Mouse (Mus musculus) myocyte (in vitro differentiated cells): ENCODE measurements around the gene Klhl41. TPM values are rescaled to one million over a fixed set of nuclear protein-coding genes. Genes with fewer than 3 reads are reported as not detected.

Experiments
- H3K27me3 ChIP-seq: one replicate; pipeline ENCODE4 v1.6.1; 2011; ENCODE audit not compliant: control insufficient read depth, insufficient read depth, insufficient read length
- H3K36me3 ChIP-seq: one replicate; pipeline ENCODE4 v1.6.1; 2011; ENCODE audit not compliant: control insufficient read depth, insufficient read depth
- H3K4me2 ChIP-seq: one replicate; pipeline ENCODE4 v1.6.1; 2011; ENCODE audit warnings: low read depth, control low read depth
- H3K4me3 ChIP-seq: one replicate; pipeline ENCODE4 v1.5.1; 2011; ENCODE audit warnings: mild to moderate bottlenecking, control low read depth, moderate library complexity
- H3K79me2 ChIP-seq: one replicate; pipeline ENCODE4 v1.6.1; 2011; ENCODE audit not compliant: control insufficient read depth, insufficient read depth
- H3ac ChIP-seq: one replicate; pipeline ENCODE4 v1.6.1; 2011; ENCODE audit not compliant: control insufficient read depth, insufficient read length
- CEBPB ChIP-seq: IDR thresholded peaks from 2 replicates; pipeline ENCODE4 v1.6.1; 2011; ENCODE audit warnings: mild to moderate bottlenecking, moderate library complexity; ENCODE audit not compliant: poor library complexity, insufficient read depth, severe bottlenecking
- E2F4 ChIP-seq: IDR thresholded peaks from one replicate; pipeline ENCODE4 v1.6.1; 2011; ENCODE audit warnings: mild to moderate bottlenecking, control low read depth, moderate library complexity; ENCODE audit not compliant: insufficient read depth
- MAX ChIP-seq: IDR thresholded peaks from one replicate; pipeline ENCODE4 v1.6.1; 2011; ENCODE audit warnings: low read depth, mild to moderate bottlenecking, control low read depth
- MYOD1 ChIP-seq, 3 experiments: IDR thresholded peaks; one replicate each; pipeline ENCODE4 v1.6.1; 2011; ENCODE audit warnings: control low read depth in 2 of 3, low read depth in 2 of 3, mild to moderate bottlenecking in 2 of 3, moderate library complexity in 1 of 3; ENCODE audit not compliant: insufficient read length in 2 of 3, control insufficient read depth in 1 of 3
- MYOG ChIP-seq, 3 experiments: IDR thresholded peaks; one replicate each; pipeline ENCODE4 v1.6.1; 2011; ENCODE audit warnings: control low read depth in 2 of 3, low read depth in 2 of 3, mild to moderate bottlenecking in 2 of 3; ENCODE audit not compliant: insufficient read length in 2 of 3, control insufficient read depth in 1 of 3, insufficient read depth in 1 of 3
- POLR2A ChIP-seq: IDR thresholded peaks from one replicate; pipeline ENCODE4 v1.6.1; 2011; ENCODE audit warnings: low read depth, mild to moderate bottlenecking, control low read depth, moderate library complexity; ENCODE audit not compliant: insufficient read length
- POLR2AphosphoS2 ChIP-seq: IDR thresholded peaks from one replicate; pipeline ENCODE4 v1.6.1; 2011; ENCODE audit warnings: low read depth, control low read depth; ENCODE audit not compliant: insufficient read length
- REST ChIP-seq: IDR thresholded peaks from one replicate; pipeline ENCODE4 v1.6.1; 2011; ENCODE audit warnings: mild to moderate bottlenecking, control low read depth, moderate library complexity; ENCODE audit not compliant: insufficient read depth, insufficient read length
- SRF ChIP-seq: IDR thresholded peaks from one replicate; pipeline ENCODE4 v1.6.1; 2011; ENCODE audit warnings: low read depth; ENCODE audit not compliant: control insufficient read depth, insufficient read length
- TCF12 ChIP-seq: IDR thresholded peaks from one replicate; pipeline ENCODE4 v1.6.1; 2011; ENCODE audit warnings: mild to moderate bottlenecking, control low read depth; ENCODE audit not compliant: poor library complexity, insufficient read depth, severe bottlenecking
- TCF3 ChIP-seq: IDR thresholded peaks from one replicate; pipeline ENCODE4 v1.6.1; 2011; ENCODE audit warnings: low read depth, control low read depth; ENCODE audit not compliant: insufficient read length
- USF1 ChIP-seq: IDR thresholded peaks from one replicate; pipeline ENCODE4 v1.6.1; 2011; ENCODE audit warnings: low read depth, mild to moderate bottlenecking, control low read depth, moderate library complexity
- polyA plus RNA-seq: library from polyadenylated mRNA; unstranded; fragments of >200 nt; fragmentation: generic; extraction: Trizol; gene quantifications from one replicate; pipeline ENCODE4 v1.2.1, GENCODE M21; 2012; ENCODE audit warnings: missing spikeins

Gene Klhl41
- polyA plus RNA-seq, 1 experiment = 184 TPM

- H3K27me3 ChIP-seq = no peaks in the 10 kb centered on the region
- no peak for TF ChIP-seq USF1
- no peak for TF ChIP-seq MAX
- no peak for TF ChIP-seq E2F4
- TF ChIP-seq CEBPB = peak; percentile 64; the same call in 1 of the 2 replicates
- peak; percentile 72 for TF ChIP-seq POLR2A
- TF ChIP-seq MYOD1 (IDR thresholded peaks at IDR 0.05; ENCODE audit: control insufficient read depth in 1 of 3, insufficient read length in 2 of 3, low read depth in 2 of 3) = peak in 1 of 3 experiments; percentile 1
- TF ChIP-seq POLR2AphosphoS2 = peak; percentile 77
- TF ChIP-seq TCF3 = no peak
- TF ChIP-seq MYOG (IDR thresholded peaks at IDR 0.05; ENCODE audit: control insufficient read depth in 1 of 3, insufficient read depth in 1 of 3, insufficient read length in 2 of 3, low read depth in 2 of 3) = no peak
- TF ChIP-seq SRF = peak; percentile 54
- no peak for TF ChIP-seq REST
- TF ChIP-seq TCF12 = no peak
- peak within 1 kb of the TSS; percentile 47 for H3K4me3 ChIP-seq
- peak within 1 kb of the TSS; percentile 26 for H3ac ChIP-seq
- H3K36me3 ChIP-seq = no peaks in the 10 kb centered on the region
- no peaks in the 10 kb centered on the region for H3K79me2 ChIP-seq
- H3K4me2 ChIP-seq = peak within 1 kb of the TSS; percentile 89
Observed at GRCm38 (mm10) chr2:69646726-69647490, 23.0 kb upstream of the Klhl41 start, which contains the start of gene Bbs5. Gene Bbs5, plus strand, starts transcription at chr2:69647171.

- Histone ChIP-seq H3ac (no peak overlapping the region), H3K4me2 (no peak overlapping the region), H3K79me2 (no peaks in the 10 kb centered on the region), H3K4me3 (no peak overlapping the region), H3K27me3 (no peaks in the 10 kb centered on the region), H3K36me3 (no peaks in the 10 kb centered on the region)
- TF ChIP-seq TCF3 = no peak
- no peak for TF ChIP-seq MAX
- TF ChIP-seq TCF12 = no peak
- TF ChIP-seq CEBPB = no peak
Observed at GRCm38 (mm10) chr2:69649716-69650115, 20.2 kb upstream of the Klhl41 start.

- H3K79me2 ChIP-seq = no peaks in the 10 kb centered on the region
- TF ChIP-seq USF1 (no peak), MYOD1 (IDR thresholded peaks at IDR 0.05; ENCODE audit: control insufficient read depth in 1 of 3, insufficient read length in 2 of 3, low read depth in 2 of 3) (peak in 1 of 3 experiments; percentile 39), MYOG (IDR thresholded peaks at IDR 0.05; ENCODE audit: control insufficient read depth in 1 of 3, insufficient read depth in 1 of 3, insufficient read length in 2 of 3, low read depth in 2 of 3) (peak in 1 of 3 experiments; percentile 9)
- H3K36me3 ChIP-seq = peaks cover 9% of the 10 kb centered on the region
- H3K27me3 ChIP-seq = no peaks in the 10 kb centered on the region
- H3K4me3 ChIP-seq = no peak overlapping the region
- no peak overlapping the region for H3ac ChIP-seq
- H3K4me2 ChIP-seq = no peak overlapping the region
Observed at GRCm38 (mm10) chr2:69659326-69659725, 10.6 kb upstream of the Klhl41 start.

GRCm38 (mm10) chr2:69663827-69664476 lies 6.0 kb upstream of the Klhl41 start:
- no peak overlapping the region for H3K4me3 ChIP-seq
- TF ChIP-seq E2F4 (no peak), USF1 (no peak), MYOD1 (IDR thresholded peaks at IDR 0.05; ENCODE audit: control insufficient read depth in 1 of 3, insufficient read length in 2 of 3, low read depth in 2 of 3) (no peak), MYOG (IDR thresholded peaks at IDR 0.05; ENCODE audit: control insufficient read depth in 1 of 3, insufficient read depth in 1 of 3, insufficient read length in 2 of 3, low read depth in 2 of 3) (no peak), POLR2A (no peak), POLR2AphosphoS2 (no peak), CEBPB (no peak), REST (no peak), MAX (no peak), SRF (no peak)

GRCm38 (mm10) chr2:69667656-69668055 lies 2.3 kb upstream of the Klhl41 start:
- H3ac ChIP-seq = no peak overlapping the region
- H3K79me2 ChIP-seq = peaks cover 23% of the 10 kb centered on the region
- peaks cover 10% of the 10 kb centered on the region for H3K36me3 ChIP-seq
- no peak overlapping the region for H3K4me3 ChIP-seq
- no peaks in the 10 kb centered on the region for H3K27me3 ChIP-seq
- H3K4me2 ChIP-seq = no peak overlapping the region
- TF ChIP-seq POLR2A (no peak), POLR2AphosphoS2 (no peak), MYOD1 (IDR thresholded peaks at IDR 0.05; ENCODE audit: control insufficient read depth in 1 of 3, insufficient read length in 2 of 3, low read depth in 2 of 3) (no peak), TCF3 (no peak), MYOG (IDR thresholded peaks at IDR 0.05; ENCODE audit: control insufficient read depth in 1 of 3, insufficient read depth in 1 of 3, insufficient read length in 2 of 3, low read depth in 2 of 3) (no peak), MAX (no peak), SRF (no peak), USF1 (no peak), TCF12 (no peak), CEBPB (no peak), REST (no peak)

More at GRCm38 (mm10) chr2:69663827-69664476, 6.0 kb upstream of the Klhl41 start:
- Histone ChIP-seq H3K27me3 (no peaks in the 10 kb centered on the region), H3K79me2 (no peaks in the 10 kb centered on the region), H3K36me3 (peaks cover 19% of the 10 kb centered on the region), H3ac (no peak overlapping the region), H3K4me2 (no peak overlapping the region)
